Mouse (Mus musculus): Measurements from ENCODE around the gene Isy1.
A peak's percentile ranks its signal among the peaks of the same experiment; 100 is the strongest.
"Not testable (repeated sequence)": the region's sequence is repeated elsewhere in the genome, so short reads cannot be mapped to it uniquely, and the experiment has no call there.

Isy1 gene

DNA sequence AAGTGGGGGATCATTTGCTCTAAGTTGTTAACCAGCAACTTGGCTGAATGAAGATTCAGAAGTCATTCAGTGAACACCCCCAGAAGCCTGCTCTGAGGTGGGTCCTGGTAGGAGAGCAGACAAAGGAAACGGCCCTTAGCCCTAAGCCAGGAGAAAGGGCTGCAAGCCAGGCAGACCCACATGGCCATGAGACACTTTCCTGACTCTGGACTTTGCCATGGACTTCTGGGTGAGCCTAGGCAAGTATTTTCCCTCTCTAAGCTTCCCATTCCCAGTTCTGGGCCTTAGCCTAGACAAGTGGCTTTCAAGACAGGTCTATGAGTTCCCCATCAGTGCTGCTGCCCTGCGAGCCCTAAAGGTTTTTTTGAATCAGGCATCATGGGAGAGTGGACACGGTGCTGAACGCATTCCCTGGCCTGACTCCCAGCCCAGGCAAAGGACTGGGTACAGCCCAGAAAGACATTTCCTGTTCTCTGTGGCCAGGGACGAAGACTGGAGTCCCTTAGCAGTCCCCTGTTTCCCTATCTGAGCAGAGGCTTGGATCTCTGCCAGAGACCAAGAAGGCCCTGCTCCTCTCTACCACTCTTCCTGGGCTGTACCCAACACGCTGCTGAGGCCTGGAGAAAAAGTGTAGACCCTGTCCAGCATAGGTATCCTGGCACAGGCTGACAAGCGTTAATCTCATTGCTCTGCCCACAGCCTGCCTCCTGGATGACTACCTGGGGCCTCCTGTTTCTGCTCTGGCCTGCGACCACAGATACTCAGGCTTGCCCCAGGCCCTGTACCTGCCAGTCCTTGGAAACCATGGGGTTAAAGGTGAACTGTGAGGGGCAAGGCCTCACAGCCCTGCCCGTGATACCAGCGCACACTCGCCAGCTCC, 60.1 kb downstream of the Isy1 start:
- peak; percentile 88 for DNase-seq (ENCODE audit: low read depth)

GRCm38 (mm10) chr6:87777842-87778241, 60.8 kb downstream of the Isy1 start, which contains the start of gene Gp9:
TSS of gene Gp9 (plus strand) at chr6:87778072.
- DNase-seq (ENCODE audit: low read depth) = peak; percentile 79

GRCm38 (mm10) chr6:87776663-87777062, 61.9 kb downstream of the Isy1 start:
- DNase-seq (ENCODE audit: low read depth) = no peak

DNA sequence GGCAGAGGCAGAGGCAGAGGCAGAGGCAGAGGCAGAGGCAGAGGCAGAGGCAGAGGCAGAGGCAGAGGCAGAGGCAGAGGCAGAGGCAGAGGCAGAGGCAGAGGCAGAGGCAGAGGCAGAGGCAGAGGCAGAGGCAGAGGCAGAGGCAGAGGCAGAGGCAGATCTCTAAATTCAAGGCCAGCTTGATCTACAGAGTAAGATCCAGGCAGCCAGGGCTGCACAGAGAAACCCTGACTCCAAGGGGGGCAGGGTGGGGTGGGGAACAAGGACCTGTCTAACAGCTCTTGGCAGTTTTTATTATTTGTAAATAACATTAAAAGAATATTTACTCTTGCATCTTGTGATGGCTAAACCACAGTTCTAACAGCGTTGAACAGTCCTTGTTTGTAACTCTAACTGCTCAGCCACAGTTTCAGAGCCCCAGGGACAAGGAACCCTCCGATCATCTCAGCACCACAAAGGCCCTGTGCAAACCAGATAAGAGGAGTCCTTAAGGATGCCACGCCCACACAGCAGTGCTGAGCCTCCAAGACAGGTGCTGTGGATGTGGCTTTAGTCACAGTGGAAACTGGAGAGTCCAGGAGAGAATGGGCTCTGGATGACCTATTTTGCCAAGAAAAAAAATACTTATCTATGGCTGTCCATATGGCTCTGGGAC, 62.9 kb downstream of the Isy1 start:
- DNase-seq (ENCODE audit: low read depth) = peak; percentile 96

- peak; percentile 67 for DNase-seq (ENCODE audit: low read depth)
Observed at GRCm38 (mm10) chr6:87774909-87775308, 63.7 kb downstream of the Isy1 start.

GRCm38 (mm10) chr6:87774466-87774865, 64.1 kb downstream of the Isy1 start:
- DNase-seq (ENCODE audit: low read depth) = no peak

GRCm38 (mm10) chr6:87770626-87771025, 68.0 kb downstream of the Isy1 start:
- peak; percentile 85 for DNase-seq (ENCODE audit: low read depth)

DNA sequence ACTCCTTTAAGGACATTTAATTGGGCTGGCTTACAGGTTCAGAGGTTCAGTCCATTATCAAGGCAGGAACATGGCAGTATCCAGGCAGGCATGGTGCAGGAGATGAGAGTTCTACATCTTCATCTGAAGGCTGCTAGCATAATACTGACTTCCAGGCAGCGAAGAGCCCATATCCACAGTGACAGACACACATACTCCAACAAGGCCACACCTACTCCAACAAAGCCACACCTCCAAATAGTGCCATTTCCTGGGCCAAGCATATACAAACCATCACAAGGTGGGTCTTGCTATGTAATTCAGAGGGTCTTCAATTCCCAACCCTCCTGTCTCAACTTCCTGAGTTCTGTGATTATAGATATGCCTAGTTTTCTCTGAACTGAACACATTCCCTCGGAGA, 74.3 kb downstream of the Isy1 start:
- not testable (repeated sequence) for DNase-seq (ENCODE audit: low read depth)
